Mouse (Mus musculus) CH12.LX (cell line): ENCODE data around the gene Tmem231. TPM values are rescaled to one million over a fixed set of nuclear protein-coding genes. Genes with fewer than 3 reads are reported as not detected.
A peak's percentile ranks its signal among the peaks of the same experiment; 100 is the strongest.

Experiments
- DNase-seq: peaks from one replicate; pipeline ENCODE4 v3.0.0-alpha.2; 2013; ENCODE audit errors: extremely low read depth
- H3K27ac ChIP-seq: 2 replicates; pipeline ENCODE4 v1.5.1; 2012; ENCODE audit warnings: low read depth, mild to moderate bottlenecking, control low read depth, moderate library complexity; ENCODE audit not compliant: insufficient read depth
- H3K27me3 ChIP-seq: replicated peaks from 2 replicates; pipeline ENCODE3; 2012; ENCODE audit warnings: inconsistent platforms
- H3K36me3 ChIP-seq, 2 experiments: replicated peaks in 1 of 2; 2 replicates each; pipeline versions ENCODE3 to v1.6.1; 2012; ENCODE audit warnings: inconsistent platforms in 1 of 2, low read length in 1 of 2, mild to moderate bottlenecking in 1 of 2, mixed read lengths in 1 of 2, moderate library complexity in 1 of 2; ENCODE audit not compliant: control insufficient read depth in 1 of 2, insufficient read depth in 1 of 2
- H3K4me1 ChIP-seq, 2 experiments: 2 replicates each; pipeline ENCODE4 v1.6.1; 2012; ENCODE audit warnings: inconsistent platforms in 1 of 2, moderate library complexity in 1 of 2; ENCODE audit not compliant: insufficient read depth in 2 of 2, control insufficient read depth in 1 of 2
- H3K4me2 ChIP-seq: 2 replicates; pipeline ENCODE4 v1.6.1; 2012; ENCODE audit warnings: low read depth, mild to moderate bottlenecking, control low read depth; ENCODE audit not compliant: poor library complexity, insufficient read depth, severe bottlenecking
- H3K4me3 ChIP-seq, 3 experiments: fragments of 150-350 bp in 1 of 3; sonication (generic) in 1 of 3; replicated peaks in 1 of 3; 2 replicates each; pipeline versions ENCODE3 to v1.5.1; 2011 to 2012; ENCODE audit warnings: low read depth in 2 of 3, low read length in 2 of 3, mild to moderate bottlenecking in 2 of 3, moderate library complexity in 2 of 3, control low read depth in 1 of 3, improper control_type of control experiment in 1 of 3, inconsistent platforms in 1 of 3, mixed read lengths in 1 of 3; ENCODE audit not compliant: poor library complexity in 1 of 3
- H3K79me2 ChIP-seq: replicated peaks from 2 replicates; pipeline ENCODE4 v1.6.1; 2012; ENCODE audit warnings: mild to moderate bottlenecking, moderate library complexity; ENCODE audit not compliant: control insufficient read depth, poor library complexity, insufficient read depth, severe bottlenecking; ENCODE audit errors: extremely low read depth
- H3K9ac ChIP-seq: 2 replicates; pipeline ENCODE4 v1.6.1; 2012; ENCODE audit warnings: low read depth, mild to moderate bottlenecking, control low read depth, moderate library complexity; ENCODE audit not compliant: insufficient read depth
- H3K9me3 ChIP-seq: replicated peaks from 2 replicates; pipeline ENCODE3; 2012; ENCODE audit warnings: low read length, inconsistent platforms, mixed read lengths
- CHD1 ChIP-seq: IDR thresholded peaks from 2 replicates; pipeline ENCODE4 v1.6.1; 2012; ENCODE audit warnings: low read depth, low read length, improper control_type of control experiment, inconsistent platforms
- CHD2 ChIP-seq: IDR thresholded peaks from 2 replicates; pipeline ENCODE4 v1.6.1; 2011; ENCODE audit warnings: low read length, improper control_type of control experiment
- ELF1 ChIP-seq: IDR thresholded peaks from 2 replicates; pipeline ENCODE4 v1.6.1; 2014; ENCODE audit warnings: low read depth, mild to moderate bottlenecking, inconsistent platforms, low read length, improper control_type of control experiment
- JUN ChIP-seq: IDR thresholded peaks from 2 replicates; pipeline ENCODE4 v1.6.1; 2011; ENCODE audit warnings: low read depth, mild to moderate bottlenecking, low read length, improper control_type of control experiment, moderate library complexity; ENCODE audit not compliant: insufficient read depth
- JUND ChIP-seq: conservative IDR thresholded peaks from 2 replicates; pipeline ENCODE4 v1.6.1; 2011; ENCODE audit warnings: low read depth, low read length, improper control_type of control experiment
- MEF2A ChIP-seq: IDR thresholded peaks from 2 replicates; pipeline ENCODE4 v1.6.1; 2014; ENCODE audit warnings: low read depth, mild to moderate bottlenecking, inconsistent platforms, low read length, improper control_type of control experiment, borderline replicate concordance
- NELFE ChIP-seq: IDR thresholded peaks from 2 replicates; pipeline ENCODE4 v1.6.1; 2011; ENCODE audit warnings: low read depth, low read length, improper control_type of control experiment
- RCOR1 ChIP-seq: conservative IDR thresholded peaks from 2 replicates; pipeline ENCODE4 v1.6.1; 2012; ENCODE audit warnings: low read depth, mild to moderate bottlenecking, inconsistent platforms, low read length, improper control_type of control experiment
- TBP ChIP-seq: conservative IDR thresholded peaks from 2 replicates; pipeline ENCODE4 v1.6.1; 2011; ENCODE audit warnings: low read depth, low read length, improper control_type of control experiment
- TCF12 ChIP-seq: IDR thresholded peaks from 2 replicates; pipeline ENCODE4 v1.6.1; 2014; ENCODE audit warnings: low read depth, mild to moderate bottlenecking, inconsistent platforms, low read length, improper control_type of control experiment
- USF1 ChIP-seq: IDR thresholded peaks from 2 replicates; pipeline ENCODE4 v1.6.1; 2014; ENCODE audit warnings: low read depth, mild to moderate bottlenecking, inconsistent platforms, low read length, improper control_type of control experiment
- USF2 ChIP-seq: conservative IDR thresholded peaks from 2 replicates; pipeline ENCODE4 v1.6.1; 2011; ENCODE audit warnings: low read depth, low read length, improper control_type of control experiment
- ZKSCAN1 ChIP-seq: IDR thresholded peaks from 2 replicates; pipeline ENCODE4 v1.6.1; 2012; ENCODE audit warnings: low read depth, inconsistent platforms, low read length, improper control_type of control experiment, borderline replicate concordance
- ZNF384 ChIP-seq: IDR thresholded peaks from 2 replicates; pipeline ENCODE4 v1.6.1; 2012; ENCODE audit warnings: low read depth, low read length, improper control_type of control experiment, inconsistent platforms
- dilution Hi-C: fragments of 300-500 bp; cut with MboI; formaldehyde crosslinking; loops from 2 replicates; pipeline ENCODE4 v1.14.3; 2020; ENCODE audit warnings: low sequenced_read_pairs; ENCODE audit not compliant: extremely low pct_unique_long_range_greater_than_20kb, extremely low pct_ligation_motif_present
- in situ Hi-C: fragments of 300-500 bp; cut with MboI; formaldehyde crosslinking; loops from 3 replicates; pipeline ENCODE4 v1.14.3; 2019; ENCODE audit warnings: low sequenced_read_pairs, low pct_ligation_motif_present, low pct_unique_long_range_greater_than_20kb, mixed read lengths
- polyA plus RNA-seq: library from polyadenylated mRNA; unstranded; fragments of >175 nt; gene quantifications from 2 replicates; pipeline ENCODE4 v1.2.1, GENCODE M21; 2012; ENCODE audit warnings: low read depth; ENCODE audit not compliant: insufficient read length
- total RNA-seq, 2 experiments: library from RNA; depleted of rRNA; stranded (reverse); fragments of 300-350 nt in 1 of 2; fragments of >200 nt in 1 of 2; gene quantifications; 2 replicates each; pipeline ENCODE4 v1.2.3; 2012 to 2014

Gene Tmem231
- total and polyA plus RNA-seq, 3 experiments, result 3.5 to 4.3 (median 3.6) TPM

GRCm38 (mm10) chr8:111905500-111906121 is 28.1 kb downstream of the Tmem231 start:
- H3K79me2 ChIP-seq, result no peaks in the 10 kb centered on the region
- dilution Hi-C loops, result no loop called here

GRCm38 (mm10) chr8:111902080-111902479 is 31.6 kb downstream of the Tmem231 start:
- in situ Hi-C loops, result no loop called here
- H3K27ac ChIP-seq, result no peak overlapping the region
- H3K4me3 ChIP-seq, result no peak overlapping the region
- H3K79me2 ChIP-seq, result no peaks in the 10 kb centered on the region
- H3K36me3 ChIP-seq, result no peaks in the 10 kb centered on the region
- no peak overlapping the region for H3K4me2 ChIP-seq
- no peak for TF ChIP-seq TBP
- no peak for TF ChIP-seq MEF2A
- no peak for TF ChIP-seq RCOR1
- no peak for TF ChIP-seq USF2
- TF ChIP-seq ELF1, result no peak
- no peak for TF ChIP-seq TCF12
- no peak for TF ChIP-seq ZKSCAN1
- H3K27me3 ChIP-seq, result peaks cover 7% of the 10 kb centered on the region
- no peaks in the 10 kb centered on the region for H3K9me3 ChIP-seq
- no peak overlapping the region for H3K9ac ChIP-seq
- dilution Hi-C loops, result no loop called here
- peaks cover 4 to 19% of the 10 kb centered on the region in 2 experiments; a peak in 3 of 4 replicates for H3K4me1 ChIP-seq
- no peak for DNase-seq

More at GRCm38 (mm10) chr8:111905500-111906121, 28.1 kb downstream of the Tmem231 start:
- Histone ChIP-seq H3K4me3 (no peak overlapping the region), H3K36me3 (no peaks in the 10 kb centered on the region), H3K27me3 (peaks cover 7% of the 10 kb centered on the region), H3K27ac (no peak overlapping the region), H3K9ac (no peak overlapping the region), H3K4me1 (peaks cover 4 to 19% of the 10 kb centered on the region in 2 experiments; a peak in 3 of 4 replicates), H3K9me3 (no peaks in the 10 kb centered on the region), H3K4me2 (no peak overlapping the region)
- DNase-seq, result peak; percentile 35
- TF ChIP-seq NELFE, result no peak
- peak; percentile 13; the same call in 1 of the 2 replicates for TF ChIP-seq JUN
- TF ChIP-seq MEF2A, result no peak
- no peak for TF ChIP-seq USF1
- peak; percentile 40; the same call in 1 of the 2 replicates for TF ChIP-seq JUND
- TF ChIP-seq ZNF384, result no peak
- in situ Hi-C loops, result no loop called here

GRCm38 (mm10) chr8:111898586-111898985 is 35.1 kb downstream of the Tmem231 start:
- Histone ChIP-seq H3K4me1 (peaks cover 4 to 13% of the 10 kb centered on the region in 2 experiments; a peak in 2 of 4 replicates), H3K27ac (no peak overlapping the region), H3K9ac (no peak overlapping the region)
- dilution Hi-C loops, result no loop called here
- in situ Hi-C loops, result no loop called here
- TF ChIP-seq MEF2A, result no peak
- TF ChIP-seq CHD1, result no peak
- no peak for TF ChIP-seq ZNF384
- TF ChIP-seq CHD2, result no peak
- TF ChIP-seq RCOR1, result no peak
- TF ChIP-seq, all 38 proteins: peak for 0
- peaks cover 7% of the 10 kb centered on the region for H3K27me3 ChIP-seq
- no peak overlapping the region for H3K4me3 ChIP-seq
- no peaks in the 10 kb centered on the region for H3K79me2 ChIP-seq
- H3K9me3 ChIP-seq, result no peaks in the 10 kb centered on the region
- no peak overlapping the region for H3K4me2 ChIP-seq
- H3K36me3 ChIP-seq, result no peaks in the 10 kb centered on the region
- no peak for DNase-seq
